Mouse (Mus musculus) hindbrain, embryonic 16.5 days (tissue): ENCODE data around the gene Galnt7. TPM values are rescaled to one million over a fixed set of nuclear protein-coding genes. Genes with fewer than 3 reads are reported as not detected.
A peak's percentile ranks its signal among the peaks of the same experiment; 100 is the strongest.

Source experiments
- ATAC-seq: fragments of 200-750 bp; cut with Nextera tagmentation; 2 replicates; pipeline ENCODE4 v1.8.0; 2017; ENCODE audit warnings: moderate TSS enrichment, moderate library complexity
- H3K27ac ChIP-seq: fragments of 300-500 bp; sonication (generic); 2 replicates; pipeline ENCODE4 v1.5.1; 2014; ENCODE audit warnings: low read depth, mild to moderate bottlenecking, control low read depth, low read length, moderate library complexity
- H3K27me3 ChIP-seq: fragments of 300-500 bp; sonication (generic); replicated peaks from 2 replicates; pipeline ENCODE4 v1.6.1; 2014; ENCODE audit warnings: low read length; ENCODE audit not compliant: control insufficient read depth, insufficient read depth
- H3K36me3 ChIP-seq: fragments of 300-500 bp; sonication (generic); 2 replicates; pipeline ENCODE4 v1.6.1; 2014; ENCODE audit warnings: mild to moderate bottlenecking, low read length, moderate library complexity, mixed read lengths; ENCODE audit not compliant: control insufficient read depth, insufficient read depth
- H3K4me1 ChIP-seq: fragments of 300-500 bp; sonication (generic); 2 replicates; pipeline ENCODE4 v1.6.1; 2014; ENCODE audit warnings: low read depth, low read length; ENCODE audit not compliant: control insufficient read depth, insufficient read depth
- H3K4me2 ChIP-seq: fragments of 300-500 bp; sonication (generic); 2 replicates; pipeline ENCODE4 v1.6.1; 2014; ENCODE audit warnings: mild to moderate bottlenecking, low read length, control low read depth, moderate library complexity
- H3K4me3 ChIP-seq: fragments of 300-500 bp; sonication (generic); 2 replicates; pipeline ENCODE4 v1.5.1; 2014; ENCODE audit warnings: mild to moderate bottlenecking, low read length, control low read depth, moderate library complexity
- H3K9ac ChIP-seq: fragments of 300-500 bp; sonication (generic); 2 replicates; pipeline ENCODE4 v1.6.1; 2014; ENCODE audit warnings: low read depth, mild to moderate bottlenecking, control low read depth, low read length, moderate library complexity
- H3K9me3 ChIP-seq: fragments of 300-500 bp; sonication (generic); 2 replicates; pipeline ENCODE4 v1.6.1; 2014; ENCODE audit warnings: mild to moderate bottlenecking, low read length, moderate library complexity; ENCODE audit not compliant: control insufficient read depth
- WGBS: fragments of 180-500 bp; shearing (Covaris S2); extraction: QIAGEN DNeasy Blood & Tissue Kit; methylation state at CpG from one replicate; pipeline ENCODE4 v1.1.7; 2014; 5-methylcytosine and 5-hydroxymethylcytosine counted together
- polyA plus RNA-seq: library from polyadenylated mRNA; unstranded; fragments of >200 nt; fragmentation: Nextera tagmentation; extraction: Ambion mirVana; gene quantifications from 2 replicates; pipeline ENCODE4 v1.2.1, GENCODE M21; 2015

Gene Galnt7
- polyA plus RNA-seq, 1 experiment from 2014 or later: 11.1 TPM

DNA sequence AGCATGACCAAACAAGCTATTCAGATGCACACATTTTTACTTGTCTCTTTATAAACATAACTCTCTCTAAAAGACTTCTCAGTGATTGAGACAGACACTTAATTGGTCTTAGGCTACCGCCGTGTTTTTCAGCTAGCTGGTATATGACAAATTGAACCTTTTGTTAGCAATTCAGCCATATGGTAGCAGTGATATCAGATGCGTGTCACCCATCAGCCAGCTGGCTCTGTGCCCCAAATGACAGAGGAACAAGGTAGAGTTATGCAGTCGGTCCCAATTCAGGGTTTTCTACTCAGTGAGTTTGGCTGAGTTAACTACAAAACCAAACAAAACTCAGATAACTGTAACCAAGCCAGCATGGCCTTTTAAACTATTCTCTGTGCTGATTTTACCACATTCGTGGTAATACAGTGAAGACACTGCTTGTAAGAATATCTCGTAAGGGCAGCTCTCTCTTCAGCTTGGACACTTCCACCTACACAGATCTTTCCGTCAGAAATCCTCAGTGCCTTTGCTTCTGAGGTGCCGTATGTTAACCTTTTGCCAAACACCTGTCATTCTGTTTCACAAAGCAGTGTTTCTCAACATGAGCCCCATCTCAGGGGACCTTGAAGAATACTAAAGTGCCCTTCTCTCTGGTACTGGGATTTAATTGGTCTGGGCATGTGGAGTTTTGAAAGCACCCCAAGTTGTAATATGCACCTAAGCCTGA, 68.3 kb downstream of the Galnt7 start:
- Histone ChIP-seq H3K4me2 (no peak overlapping the region), H3K4me3 (no peak overlapping the region), H3K36me3 (no peaks in the 10 kb centered on the region), H3K27ac (no peak overlapping the region), H3K9me3 (no peaks in the 10 kb centered on the region), H3K27me3 (no peaks in the 10 kb centered on the region), H3K9ac (no peak overlapping the region), H3K4me1 (no peaks in the 10 kb centered on the region)
- peak; percentile 63 for ATAC-seq
- WGBS: 47% methylated on average over 8 of the region's 8 CpGs

DNA sequence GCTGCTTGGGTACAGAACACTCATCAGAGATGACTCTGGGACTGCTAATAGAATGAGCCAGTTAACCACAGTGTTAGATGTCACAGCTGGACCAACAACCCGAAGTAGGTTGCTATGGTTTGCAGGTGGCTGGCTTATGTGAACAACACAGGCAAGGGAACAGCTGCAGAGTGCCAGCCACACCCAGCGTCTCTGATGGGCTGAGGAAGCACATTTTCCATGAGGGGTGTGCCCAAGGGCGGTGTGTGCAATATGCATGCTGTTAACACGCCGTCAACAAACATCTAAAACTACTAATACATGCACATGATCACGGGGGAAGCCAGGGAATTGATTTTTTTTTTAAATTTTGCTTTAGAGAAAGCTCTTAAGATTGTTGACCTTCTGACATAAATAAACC, 73.0 kb downstream of the Galnt7 start:
- no peak overlapping the region for H3K4me2 ChIP-seq
- H3K36me3 ChIP-seq: no peaks in the 10 kb centered on the region
- WGBS: 74% methylated on average over 6 of the region's 6 CpGs
- H3K27me3 ChIP-seq: no peaks in the 10 kb centered on the region
- no peak overlapping the region for H3K4me3 ChIP-seq
- H3K9ac ChIP-seq: no peak overlapping the region
- no peaks in the 10 kb centered on the region; the same call in 1 of the 2 replicates for H3K4me1 ChIP-seq
- ATAC-seq: no peak
- H3K9me3 ChIP-seq: no peaks in the 10 kb centered on the region
- no peak overlapping the region for H3K27ac ChIP-seq

DNA sequence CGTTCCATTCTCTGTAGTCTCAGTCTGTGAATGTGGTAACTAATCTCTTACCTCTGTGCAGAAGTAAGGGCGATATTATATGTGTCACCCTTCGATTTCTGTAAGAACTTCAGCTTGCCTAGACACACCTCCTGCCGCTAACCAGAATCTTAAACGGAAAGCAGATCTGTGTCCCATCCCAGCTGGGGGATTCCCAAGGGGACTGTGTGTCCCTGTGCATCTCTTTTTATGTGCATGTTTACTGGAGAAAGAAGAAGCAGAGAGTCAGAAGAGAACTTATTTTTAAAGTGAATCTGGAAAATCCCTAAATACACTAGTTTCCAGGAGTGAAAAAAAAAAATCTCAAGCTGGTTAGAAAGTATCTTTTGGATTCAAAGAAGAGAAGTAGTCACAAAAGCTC, 75.5 kb downstream of the Galnt7 start:
- H3K9me3 ChIP-seq: no peaks in the 10 kb centered on the region
- ATAC-seq: no peak
- H3K9ac ChIP-seq: no peak overlapping the region
- H3K27ac ChIP-seq: no peak overlapping the region
- 86% methylated on average over 5 of the region's 5 CpGs for WGBS
- H3K4me1 ChIP-seq: peaks cover 3% of the 10 kb centered on the region
- H3K36me3 ChIP-seq: no peaks in the 10 kb centered on the region
- no peak overlapping the region for H3K4me3 ChIP-seq
- H3K4me2 ChIP-seq: no peak overlapping the region
- no peaks in the 10 kb centered on the region for H3K27me3 ChIP-seq

DNA sequence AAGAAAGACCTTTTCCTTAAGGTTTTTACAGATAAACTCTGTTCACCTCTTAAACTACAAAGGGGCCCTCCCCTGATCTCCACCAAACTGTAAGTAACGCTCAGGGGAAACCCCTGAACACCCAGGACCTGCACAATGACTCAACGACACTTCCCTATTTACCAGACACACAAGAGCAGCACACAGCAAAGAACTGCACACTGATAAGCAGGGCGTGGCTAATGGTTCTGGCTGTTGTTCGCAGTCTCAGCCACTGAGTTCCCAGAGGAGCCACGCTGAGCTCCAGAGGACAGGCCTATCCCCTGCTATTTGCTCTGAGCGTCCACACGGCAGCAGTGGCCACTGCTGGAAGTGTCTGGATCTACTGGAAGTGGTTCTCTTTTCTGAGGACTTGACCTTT, 76.6 kb downstream of the Galnt7 start:
- Histone ChIP-seq H3K4me3 (no peak overlapping the region), H3K27ac (no peak overlapping the region), H3K9ac (no peak overlapping the region), H3K9me3 (no peaks in the 10 kb centered on the region), H3K4me1 (peaks cover 3% of the 10 kb centered on the region), H3K36me3 (no peaks in the 10 kb centered on the region), H3K27me3 (no peaks in the 10 kb centered on the region), H3K4me2 (no peak overlapping the region)
- peak; percentile 58 for ATAC-seq
- 18% methylated on average over 7 of the region's 7 CpGs for WGBS

DNA sequence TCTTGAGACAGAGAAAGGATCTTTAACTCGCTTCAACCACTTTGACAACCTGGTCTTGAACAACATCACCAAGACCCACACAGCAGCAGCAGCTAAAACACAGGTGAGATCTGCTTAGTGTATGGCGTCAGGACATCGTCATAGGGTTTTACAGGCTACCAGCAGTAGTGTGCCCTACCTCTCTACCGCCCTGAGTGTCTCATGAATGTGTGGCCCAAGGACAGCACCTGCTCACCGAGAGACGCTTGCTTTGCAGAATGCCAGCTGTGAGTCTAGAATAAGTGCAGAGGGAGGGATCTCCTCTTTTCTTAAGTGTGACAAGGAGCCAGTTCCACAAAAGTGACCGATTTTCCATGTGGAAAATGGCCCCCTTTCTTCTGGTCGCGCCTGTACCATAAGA, 77.5 kb downstream of the Galnt7 start:
- H3K27ac ChIP-seq: no peak overlapping the region
- WGBS: 86% methylated on average over 9 of the region's 9 CpGs
- H3K27me3 ChIP-seq: no peaks in the 10 kb centered on the region
- H3K4me1 ChIP-seq: peaks cover 3% of the 10 kb centered on the region
- no peaks in the 10 kb centered on the region for H3K9me3 ChIP-seq
- no peak for ATAC-seq
- no peak overlapping the region for H3K4me2 ChIP-seq
- no peaks in the 10 kb centered on the region for H3K36me3 ChIP-seq
- no peak overlapping the region for H3K9ac ChIP-seq
- H3K4me3 ChIP-seq: no peak overlapping the region

DNA sequence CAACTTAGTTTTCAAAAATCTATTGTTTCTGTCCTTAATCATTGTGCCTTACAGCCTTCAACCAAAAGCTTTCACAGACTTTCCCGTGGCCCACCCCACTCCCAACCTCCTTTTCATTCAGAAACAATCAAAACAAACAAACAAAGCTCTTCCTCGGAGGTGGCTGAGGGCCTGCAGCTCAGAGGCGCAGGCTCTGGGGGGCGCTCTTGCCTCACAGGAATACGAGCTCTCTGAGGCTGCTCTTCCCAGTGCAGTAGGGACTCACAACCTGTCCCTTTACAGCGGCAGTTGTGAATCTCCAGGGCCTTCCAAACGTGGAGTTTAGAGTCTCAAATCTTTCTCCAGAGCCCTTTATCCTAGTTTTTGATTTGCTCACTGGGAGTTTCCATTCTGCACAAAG, 78.4 kb downstream of the Galnt7 start:
- Histone ChIP-seq H3K9ac (no peak overlapping the region), H3K4me3 (no peak overlapping the region), H3K9me3 (no peaks in the 10 kb centered on the region), H3K27me3 (no peaks in the 10 kb centered on the region), H3K27ac (no peak overlapping the region), H3K4me1 (peaks cover 3% of the 10 kb centered on the region), H3K36me3 (no peaks in the 10 kb centered on the region), H3K4me2 (no peak overlapping the region)
- 8% methylated on average over 7 of the region's 7 CpGs for WGBS
- ATAC-seq: peak; percentile 81

DNA sequence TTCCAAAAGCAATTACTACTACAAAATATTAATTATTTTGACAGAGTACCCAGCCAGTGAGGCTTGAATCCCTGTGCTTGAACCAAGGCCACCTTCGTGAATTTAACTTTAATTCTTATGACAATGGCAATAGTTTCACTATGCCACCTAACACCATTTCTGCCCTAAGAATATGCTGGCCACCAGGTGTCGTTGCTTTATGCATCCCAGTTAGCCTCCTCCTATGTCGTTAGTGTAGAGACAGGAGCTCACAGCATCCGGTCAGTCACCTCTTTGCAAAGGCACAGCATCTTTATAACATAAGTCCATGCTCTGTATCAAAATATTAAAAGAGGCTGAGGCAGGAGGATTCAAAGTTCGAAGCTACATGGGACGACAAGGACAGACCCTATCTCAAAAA, 79.0 kb downstream of the Galnt7 start:
- WGBS: 79% methylated on average over 6 of the region's 6 CpGs
- H3K4me3 ChIP-seq: no peak overlapping the region
- no peak for ATAC-seq
- peaks cover 8% of the 10 kb centered on the region for H3K4me1 ChIP-seq
- H3K9me3 ChIP-seq: no peaks in the 10 kb centered on the region
- no peaks in the 10 kb centered on the region for H3K27me3 ChIP-seq
- H3K4me2 ChIP-seq: no peak overlapping the region
- no peak overlapping the region for H3K27ac ChIP-seq
- no peaks in the 10 kb centered on the region for H3K36me3 ChIP-seq
- H3K9ac ChIP-seq: no peak overlapping the region

DNA sequence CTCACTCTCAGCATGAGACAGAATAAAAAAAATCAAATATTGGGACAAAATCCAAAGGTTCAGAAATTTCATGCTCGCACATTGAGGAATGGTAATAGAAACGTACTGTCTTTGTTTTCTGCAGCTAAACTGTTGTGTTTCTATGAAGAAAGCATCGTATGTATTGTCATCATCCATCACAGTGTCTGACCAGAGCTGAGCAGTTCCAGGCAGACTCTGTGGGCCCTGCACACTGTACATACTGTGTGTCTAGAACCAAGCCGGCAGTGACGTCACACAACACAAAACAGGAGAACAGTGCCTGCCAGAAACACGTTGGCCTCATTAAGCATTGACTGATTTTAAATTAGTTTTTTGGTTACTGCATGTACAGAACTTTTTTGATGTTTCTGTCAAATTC, 82.9 kb downstream of the Galnt7 start:
- WGBS: 63% methylated on average over 6 of the region's 6 CpGs
- H3K36me3 ChIP-seq: no peaks in the 10 kb centered on the region
- H3K9me3 ChIP-seq: no peaks in the 10 kb centered on the region
- ATAC-seq: no peak
- H3K4me3 ChIP-seq: no peak overlapping the region
- no peaks in the 10 kb centered on the region for H3K27me3 ChIP-seq
- no peak overlapping the region for H3K9ac ChIP-seq
- H3K4me1 ChIP-seq: peaks cover 8% of the 10 kb centered on the region
- no peak overlapping the region for H3K27ac ChIP-seq
- H3K4me2 ChIP-seq: no peak overlapping the region

DNA sequence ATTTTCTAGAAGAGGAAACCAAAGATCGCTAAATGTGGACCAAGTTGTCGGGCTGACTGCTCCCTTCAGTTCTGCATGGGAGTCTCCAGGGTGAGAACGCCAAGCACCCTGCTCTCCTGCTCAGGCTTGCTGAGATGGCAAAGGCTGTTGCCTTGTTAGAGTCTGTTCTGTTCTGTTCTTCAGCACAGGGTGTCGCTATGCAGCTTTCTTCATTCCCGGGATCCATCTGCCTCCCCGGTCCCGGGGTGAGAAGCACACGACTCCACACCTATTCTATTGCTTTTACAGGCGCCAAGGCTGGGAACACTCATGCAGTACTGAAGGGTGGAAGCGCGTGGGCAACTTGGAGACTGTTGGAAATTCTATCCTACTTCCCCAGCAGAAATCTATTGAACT, 83.4 kb downstream of the Galnt7 start:
- Histone ChIP-seq H3K27me3 (no peaks in the 10 kb centered on the region), H3K4me1 (peaks cover 5% of the 10 kb centered on the region), H3K9me3 (no peaks in the 10 kb centered on the region), H3K27ac (no peak overlapping the region), H3K9ac (no peak overlapping the region; the same call in 1 of the 2 replicates), H3K4me3 (no peak overlapping the region), H3K36me3 (no peaks in the 10 kb centered on the region), H3K4me2 (no peak overlapping the region)
- WGBS: 52% methylated on average over 11 of the region's 11 CpGs
- ATAC-seq: peak; percentile 73
